Mouse (Mus musculus) neural tube, embryonic 14.5 days (tissue): ENCODE results near the gene Tbxa2r. TPM values are rescaled to one million over a fixed set of nuclear protein-coding genes. Genes with fewer than 3 reads are reported as not detected.

ENCODE experiments used
- ATAC-seq: fragments of 200-750 bp; cut with Nextera tagmentation; 2 replicates; pipeline ENCODE4 v1.8.0; 2017; ENCODE audit warnings: low read depth, mild to moderate bottlenecking, moderate TSS enrichment, moderate library complexity
- H3K27ac ChIP-seq: fragments of 300-500 bp; sonication (generic); 2 replicates; pipeline ENCODE4 v1.5.1; 2014; ENCODE audit warnings: low read depth, mild to moderate bottlenecking, control low read depth, low read length, moderate library complexity, mixed read lengths
- H3K27me3 ChIP-seq: fragments of 300-500 bp; sonication (generic); 2 replicates; pipeline ENCODE4 v1.6.1; 2014; ENCODE audit warnings: low read length; ENCODE audit not compliant: control insufficient read depth, insufficient read depth
- H3K36me3 ChIP-seq: fragments of 300-500 bp; sonication (generic); 2 replicates; pipeline ENCODE4 v1.6.1; 2014; ENCODE audit warnings: low read length, mixed read lengths; ENCODE audit not compliant: control insufficient read depth, insufficient read depth
- H3K4me1 ChIP-seq: fragments of 300-500 bp; sonication (generic); 2 replicates; pipeline ENCODE4 v1.6.1; 2014; ENCODE audit warnings: low read length; ENCODE audit not compliant: control insufficient read depth, insufficient read depth
- H3K4me2 ChIP-seq: fragments of 300-500 bp; sonication (generic); 2 replicates; pipeline ENCODE4 v1.6.1; 2014; ENCODE audit warnings: mild to moderate bottlenecking, low read depth, low read length, control low read depth
- H3K4me3 ChIP-seq: fragments of 300-500 bp; sonication (generic); 2 replicates; pipeline ENCODE4 v1.5.1; 2014; ENCODE audit warnings: low read depth, low read length, control low read depth, mixed read lengths
- H3K9ac ChIP-seq: fragments of 300-500 bp; sonication (generic); replicated peaks from 2 replicates; pipeline ENCODE4 v1.6.1; 2014; ENCODE audit warnings: low read depth, mild to moderate bottlenecking, control low read depth, low read length, mixed read lengths
- H3K9me3 ChIP-seq: fragments of 300-500 bp; sonication (generic); 2 replicates; pipeline ENCODE4 v1.6.1; 2016; ENCODE audit warnings: low read length; ENCODE audit not compliant: control insufficient read depth
- WGBS: fragments of 180-500 bp; shearing (Covaris S2); extraction: QIAGEN DNeasy Blood & Tissue Kit; methylation state at CpG from one replicate; pipeline ENCODE4 v1.1.7; 2014; 5-methylcytosine and 5-hydroxymethylcytosine counted together
- polyA plus RNA-seq: library from polyadenylated mRNA; unstranded; fragments of >200 nt; fragmentation: Nextera tagmentation; extraction: Ambion mirVana; gene quantifications from 2 replicates; pipeline ENCODE4 v1.2.1, GENCODE M21; 2014

Gene Tbxa2r
- polyA plus RNA-seq, 1 experiment from 2014 or later = 1.9 TPM

GRCm38 (mm10) chr10:81378553-81379182 lies 50.1 kb downstream of the Tbxa2r start:
- peak overlapping the region; percentile 75 for H3K4me3 ChIP-seq
- WGBS = 1% methylated on average over 46 of the region's 46 CpGs
- peak overlapping the region; percentile 52 for H3K4me2 ChIP-seq
- H3K9ac ChIP-seq = peak overlapping the region; percentile 79
- H3K27ac ChIP-seq = peak overlapping the region; percentile 79
- H3K36me3 ChIP-seq = peaks cover 4% of the 10 kb centered on the region; the same call in 1 of the 2 replicates
- peaks cover 21% of the 10 kb centered on the region for H3K4me1 ChIP-seq
- no peaks in the 10 kb centered on the region for H3K9me3 ChIP-seq
- ATAC-seq = peak; percentile 95
- H3K27me3 ChIP-seq = no peaks in the 10 kb centered on the region

- peaks cover under 1% of the 10 kb centered on the region; the same call in 1 of the 2 replicates for H3K36me3 ChIP-seq
- H3K4me3 ChIP-seq = peak overlapping the region; percentile 75
- no peaks in the 10 kb centered on the region for H3K9me3 ChIP-seq
- peak overlapping the region; percentile 70; the same call in 1 of the 2 replicates for H3K27ac ChIP-seq
- peaks cover 21% of the 10 kb centered on the region for H3K4me1 ChIP-seq
- ATAC-seq = peak; percentile 3
- H3K27me3 ChIP-seq = no peaks in the 10 kb centered on the region
- no peak overlapping the region; the same call in 1 of the 2 replicates for H3K9ac ChIP-seq
- 57% methylated on average over 3 of the region's 3 CpGs for WGBS
- peak overlapping the region; percentile 52 for H3K4me2 ChIP-seq
Measured at GRCm38 (mm10) chr10:81379183-81379553, 50.6 kb downstream of the Tbxa2r start.

GRCm38 (mm10) chr10:81379809-81380378 lies 51.4 kb downstream of the Tbxa2r start:
- Histone ChIP-seq H3K4me1 (peaks cover 23% of the 10 kb centered on the region), H3K9ac (no peak overlapping the region), H3K27me3 (no peaks in the 10 kb centered on the region), H3K36me3 (no peaks in the 10 kb centered on the region), H3K9me3 (no peaks in the 10 kb centered on the region), H3K4me2 (no peak overlapping the region), H3K27ac (no peak overlapping the region), H3K4me3 (no peak overlapping the region)
- ATAC-seq = no peak
- WGBS = 92% methylated on average over 6 of the region's 6 CpGs

GRCm38 (mm10) chr10:81382039-81382438 lies 53.5 kb downstream of the Tbxa2r start:
- 82% methylated on average over 5 of the region's 5 CpGs for WGBS
- peaks cover 15% of the 10 kb centered on the region for H3K4me1 ChIP-seq
- no peak overlapping the region for H3K4me3 ChIP-seq
- H3K4me2 ChIP-seq = no peak overlapping the region
- no peak overlapping the region for H3K9ac ChIP-seq
- no peaks in the 10 kb centered on the region for H3K9me3 ChIP-seq
- H3K36me3 ChIP-seq = peaks cover 6% of the 10 kb centered on the region
- ATAC-seq = no peak
- no peaks in the 10 kb centered on the region for H3K27me3 ChIP-seq
- H3K27ac ChIP-seq = no peak overlapping the region

- WGBS = 7% methylated on average over 53 of the region's 54 CpGs
- peak; percentile 95 for ATAC-seq
- H3K4me3 ChIP-seq = peak within 1 kb of the TSS; percentile 93
- peak within 1 kb of the TSS; percentile 84 for H3K27ac ChIP-seq
- peaks cover 21% of the 10 kb centered on the region for H3K36me3 ChIP-seq
- peaks cover 8% of the 10 kb centered on the region for H3K4me1 ChIP-seq
- no peaks in the 10 kb centered on the region for H3K9me3 ChIP-seq
- no peaks in the 10 kb centered on the region for H3K27me3 ChIP-seq
- H3K9ac ChIP-seq = peak within 1 kb of the TSS; percentile 82
- peak within 1 kb of the TSS; percentile 91 for H3K4me2 ChIP-seq
Measured at GRCm38 (mm10) chr10:81383802-81384604, 55.5 kb downstream of the Tbxa2r start, which contains the start of the genes Dohh and Gm48551. Gene Dohh, plus strand, starts transcription at chr10:81384428. Gene Gm48551, plus strand, starts transcription at chr10:81384466.

- peak; percentile 22 for ATAC-seq
- Histone ChIP-seq H3K9ac (peak overlapping the region; percentile 82), H3K4me1 (peaks cover 8% of the 10 kb centered on the region), H3K4me2 (peak overlapping the region; percentile 91), H3K9me3 (no peaks in the 10 kb centered on the region), H3K4me3 (peak overlapping the region; percentile 93), H3K27ac (peak overlapping the region; percentile 84), H3K36me3 (peaks cover 21% of the 10 kb centered on the region), H3K27me3 (no peaks in the 10 kb centered on the region)
- 1% methylated on average over 19 of the region's 19 CpGs for WGBS
Measured at GRCm38 (mm10) chr10:81384605-81384982, 56.1 kb downstream of the Tbxa2r start.

Other genes starting within 250 kb of the Tbxa2r start
- gene Creb3l3, start 229.9 kb upstream of the Tbxa2r start, polyA plus RNA-seq = 0.15 and 0.61 TPM in 2 replicates
- gene Map2k2, start 222.8 kb upstream of the Tbxa2r start, polyA plus RNA-seq = 219 and 228 TPM in 2 replicates
- 11.0 and 12.6 TPM in 2 replicates for gene Zbtb7a, start 193.5 kb upstream of the Tbxa2r start, polyA plus RNA-seq
- gene Pias4, start 160.8 kb upstream of the Tbxa2r start, polyA plus RNA-seq = 48.4 and 51.4 TPM in 2 replicates
- gene Eef2, start 152.1 kb upstream of the Tbxa2r start, polyA plus RNA-seq = 373 and 452 TPM in 2 replicates
- 64.5 and 67.3 TPM in 2 replicates for gene Dapk3, start 145.7 kb upstream of the Tbxa2r start, polyA plus RNA-seq
- gene 4930442H23Rik, start 144.9 kb upstream of the Tbxa2r start, polyA plus RNA-seq = not detected in 2 replicates
- gene Nmrk2, start 126.7 kb upstream of the Tbxa2r start, polyA plus RNA-seq = not detected in 2 replicates
- 73.9 and 84.8 TPM in 2 replicates for gene Atcay, start 97.9 kb upstream of the Tbxa2r start, polyA plus RNA-seq
- gene Zfr2, start 95.6 kb upstream of the Tbxa2r start, polyA plus RNA-seq = 21.1 and 25.1 TPM in 2 replicates
- 21.8 and 37.6 TPM in 2 replicates for gene Matk, start 75.8 kb upstream of the Tbxa2r start, polyA plus RNA-seq
- gene Mrpl54, start 61.8 kb upstream of the Tbxa2r start, polyA plus RNA-seq = 130 and 136 TPM in 2 replicates
- gene Apba3, start 61.8 kb upstream of the Tbxa2r start, polyA plus RNA-seq = 26.1 and 27.8 TPM in 2 replicates
- gene Tjp3, start 37.1 kb upstream of the Tbxa2r start, polyA plus RNA-seq = 2.6 and 4.4 TPM in 2 replicates
- 133 and 140 TPM in 2 replicates for gene Pip5k1c, start 35.8 kb upstream of the Tbxa2r start, polyA plus RNA-seq
- gene Cactin, start 7.6 kb upstream of the Tbxa2r start, polyA plus RNA-seq = 14.3 and 18.7 TPM in 2 replicates
- 0.05 and 0.08 TPM in 2 replicates for gene Gipc3, start 14.5 kb downstream of the Tbxa2r start, polyA plus RNA-seq
- gene Hmg20b, start 21.7 kb downstream of the Tbxa2r start, polyA plus RNA-seq = 29.9 and 38.0 TPM in 2 replicates
- 8.4 and 8.7 TPM in 2 replicates for gene Mfsd12, start 28.8 kb downstream of the Tbxa2r start, polyA plus RNA-seq
- 0.39 and 0.42 TPM in 2 replicates for gene 4930404N11Rik, start 37.1 kb downstream of the Tbxa2r start, polyA plus RNA-seq
- 114 and 125 TPM in 2 replicates for gene Fzr1, start 49.8 kb downstream of the Tbxa2r start, polyA plus RNA-seq
- 61.0 and 68.0 TPM in 2 replicates for gene Dohh, start 55.7 kb downstream of the Tbxa2r start, polyA plus RNA-seq
- gene Gm48551, start 55.7 kb downstream of the Tbxa2r start, polyA plus RNA-seq = 4.3 and 6.3 TPM in 2 replicates
- 2.0 and 4.4 TPM in 2 replicates for gene Gm48552, start 60.3 kb downstream of the Tbxa2r start, polyA plus RNA-seq
- gene Smim24, start 64.3 kb downstream of the Tbxa2r start, polyA plus RNA-seq = 1.3 and 2.0 TPM in 2 replicates
- 21.9 and 25.0 TPM in 2 replicates for gene Nfic, start 126.9 kb downstream of the Tbxa2r start, polyA plus RNA-seq
- 50.6 and 64.4 TPM in 2 replicates for gene Celf5, start 154.0 kb downstream of the Tbxa2r start, polyA plus RNA-seq
- gene Ncln, start 167.7 kb downstream of the Tbxa2r start, polyA plus RNA-seq = 62.6 and 62.7 TPM in 2 replicates
- 0.29 and 0.79 TPM in 2 replicates for gene S1pr4, start 171.4 kb downstream of the Tbxa2r start, polyA plus RNA-seq
- 0.40 and 1.9 TPM in 2 replicates for gene Gna15, start 195.5 kb downstream of the Tbxa2r start, polyA plus RNA-seq
- gene Gna11, start 216.5 kb downstream of the Tbxa2r start, polyA plus RNA-seq = 81.1 and 89.8 TPM in 2 replicates
- gene Aes, start 230.8 kb downstream of the Tbxa2r start, polyA plus RNA-seq = 347 and 599 TPM in 2 replicates
- gene Tle2, start 245.8 kb downstream of the Tbxa2r start, polyA plus RNA-seq = 32.4 and 37.3 TPM in 2 replicates